Mouse (Mus musculus): ENCODE measurements at regions not wholly inside any gene's neighbourhood (a gene's known extent, or its start where the extent isn't known, plus 50 kb on each side); places are given as distances from the start of the nearest gene placed in this dataset.

DNA sequence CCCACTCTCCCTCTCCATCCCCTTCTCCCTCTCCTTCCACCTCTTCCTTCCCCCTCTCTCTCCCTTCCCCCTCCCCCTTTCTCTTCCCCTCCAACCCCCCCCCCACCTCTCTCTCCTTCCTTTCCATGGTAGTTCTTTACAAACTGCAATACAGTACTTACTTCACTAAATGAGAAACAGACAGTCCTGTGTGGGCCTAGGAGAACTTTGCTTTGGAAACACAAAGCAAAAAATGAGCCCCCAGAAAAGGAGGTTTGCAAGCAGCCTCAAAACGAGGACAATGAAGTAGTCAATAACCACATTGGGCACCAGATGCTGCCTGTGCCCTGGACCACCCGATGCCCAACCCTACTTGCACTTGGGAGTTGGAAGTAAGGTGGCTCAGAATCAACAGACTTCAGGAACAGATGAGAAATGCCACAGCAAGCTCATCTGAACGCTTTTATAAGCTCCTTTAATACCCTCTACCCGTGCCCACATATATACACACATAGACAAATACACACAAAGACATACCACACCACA lies 256.5 kb upstream of the Habp2 start:
- no peaks in the 10 kb centered on the region; the same call in 1 of the 2 replicates for H3K9me3 ChIP-seq (ENCODE audit: control insufficient read depth, low read length)
- H3K4me2 ChIP-seq (replicated peaks; ENCODE audit: low read depth, low read length), result no peak overlapping the region
- H3K36me3 ChIP-seq (ENCODE audit: control insufficient read depth, insufficient read depth, low read length), result no peaks in the 10 kb centered on the region
- H3K4me1 ChIP-seq (ENCODE audit: control insufficient read depth, insufficient read depth, low read length), result peaks cover 13% of the 10 kb centered on the region
- ATAC-seq (ENCODE audit: low FRiP score, low TSS enrichment), result no peak
- H3K4me3 ChIP-seq (ENCODE audit: low read length), result no peak overlapping the region
- H3K27me3 ChIP-seq (ENCODE audit: control insufficient read depth, insufficient read depth, low read length), result no peaks in the 10 kb centered on the region
- H3K27ac ChIP-seq (ENCODE audit: low read depth, low read length), result no peak overlapping the region
- H3K9ac ChIP-seq (ENCODE audit: low read depth, low read length), result no peak overlapping the region
- 71% methylated on average over 4 of the region's 4 CpGs for WGBS

DNA sequence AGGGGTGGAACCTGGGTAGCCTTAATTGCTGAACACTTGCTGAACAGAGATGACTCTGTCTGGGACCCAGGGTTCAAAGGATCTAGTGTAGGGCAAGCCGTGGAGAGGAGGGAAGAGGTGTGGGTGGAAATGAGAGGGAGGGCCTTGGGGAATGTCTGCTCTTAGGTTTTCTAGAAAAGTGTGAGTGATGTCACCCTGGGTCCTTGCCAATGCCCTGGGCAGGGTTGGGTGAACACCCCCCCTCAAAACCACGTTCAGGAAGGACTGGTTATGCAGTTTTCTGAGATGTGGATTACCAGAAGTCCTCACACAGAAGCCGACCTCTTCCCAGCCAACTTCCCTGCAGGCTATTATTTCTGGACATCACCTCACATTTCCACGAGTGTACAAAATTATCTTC lies 252.4 kb upstream of the Habp2 start:
- no peak overlapping the region for H3K9ac ChIP-seq (ENCODE audit: low read depth, low read length)
- no peak overlapping the region for H3K4me3 ChIP-seq (ENCODE audit: low read length)
- no peak overlapping the region for H3K4me2 ChIP-seq (replicated peaks; ENCODE audit: low read depth, low read length)
- 54% methylated on average over 4 of the region's 4 CpGs for WGBS
- no peaks in the 10 kb centered on the region for H3K9me3 ChIP-seq (ENCODE audit: control insufficient read depth, low read length)
- H3K27me3 ChIP-seq (ENCODE audit: control insufficient read depth, insufficient read depth, low read length), result no peaks in the 10 kb centered on the region
- no peaks in the 10 kb centered on the region for H3K36me3 ChIP-seq (ENCODE audit: control insufficient read depth, insufficient read depth, low read length)
- no peak overlapping the region for H3K27ac ChIP-seq (ENCODE audit: low read depth, low read length)
- ATAC-seq (ENCODE audit: low FRiP score, low TSS enrichment), result no peak
- H3K4me1 ChIP-seq (ENCODE audit: control insufficient read depth, insufficient read depth, low read length), result peaks cover 6% of the 10 kb centered on the region

GRCm38 (mm10) chr19:56037584-56037983 lies 249.4 kb upstream of the Habp2 start:
- no peak overlapping the region for H3K9ac ChIP-seq (ENCODE audit: low read depth, low read length)
- no peaks in the 10 kb centered on the region for H3K9me3 ChIP-seq (ENCODE audit: control insufficient read depth, low read length)
- no peaks in the 10 kb centered on the region for H3K27me3 ChIP-seq (ENCODE audit: control insufficient read depth, insufficient read depth, low read length)
- H3K27ac ChIP-seq (ENCODE audit: low read depth, low read length), result no peak overlapping the region
- H3K4me2 ChIP-seq (replicated peaks; ENCODE audit: low read depth, low read length), result no peak overlapping the region
- no peak for ATAC-seq (ENCODE audit: low FRiP score, low TSS enrichment)
- no peak overlapping the region for H3K4me3 ChIP-seq (ENCODE audit: low read length)
- H3K4me1 ChIP-seq (ENCODE audit: control insufficient read depth, insufficient read depth, low read length), result no peaks in the 10 kb centered on the region
- WGBS, result 75% methylated on average over 3 of the region's 3 CpGs
- H3K36me3 ChIP-seq (ENCODE audit: control insufficient read depth, insufficient read depth, low read length), result no peaks in the 10 kb centered on the region

GRCm38 (mm10) chr19:56039091-56040004 lies 247.6 kb upstream of the Habp2 start:
- H3K27me3 ChIP-seq (ENCODE audit: control insufficient read depth, insufficient read depth, low read length), result no peaks in the 10 kb centered on the region
- H3K4me2 ChIP-seq (replicated peaks; ENCODE audit: low read depth, low read length), result no peak overlapping the region
- no peak overlapping the region for H3K27ac ChIP-seq (ENCODE audit: low read depth, low read length)
- H3K36me3 ChIP-seq (ENCODE audit: control insufficient read depth, insufficient read depth, low read length), result no peaks in the 10 kb centered on the region
- H3K4me3 ChIP-seq (ENCODE audit: low read length), result no peak overlapping the region
- WGBS, result 77% methylated on average over 17 of the region's 17 CpGs
- no peak for ATAC-seq (ENCODE audit: low FRiP score, low TSS enrichment)
- no peaks in the 10 kb centered on the region for H3K4me1 ChIP-seq (ENCODE audit: control insufficient read depth, insufficient read depth, low read length)
- H3K9me3 ChIP-seq (ENCODE audit: control insufficient read depth, low read length), result no peaks in the 10 kb centered on the region
- no peak overlapping the region for H3K9ac ChIP-seq (ENCODE audit: low read depth, low read length)

DNA sequence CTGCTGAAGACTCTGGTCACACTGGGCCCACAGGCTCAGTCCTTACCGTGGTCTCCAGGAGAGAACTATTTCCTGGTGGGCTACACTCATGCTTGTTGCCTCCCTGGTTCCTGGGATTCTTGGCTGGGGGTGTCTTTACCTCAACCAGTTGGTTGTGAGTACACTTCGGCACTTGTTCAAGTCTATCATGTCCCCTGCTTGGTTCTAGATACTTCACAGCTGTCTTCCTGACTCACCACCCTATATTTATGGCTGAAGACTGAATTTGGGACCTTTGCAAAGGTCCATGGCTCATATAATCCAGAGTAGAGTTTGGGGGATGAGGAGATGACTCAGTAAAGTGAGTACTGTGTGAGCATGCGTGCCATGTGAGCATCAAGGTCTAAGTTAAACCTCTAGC lies 245.0 kb upstream of the Habp2 start:
- H3K9me3 ChIP-seq (ENCODE audit: control insufficient read depth, low read length), result no peaks in the 10 kb centered on the region
- no peak overlapping the region for H3K4me2 ChIP-seq (replicated peaks; ENCODE audit: low read depth, low read length)
- H3K36me3 ChIP-seq (ENCODE audit: control insufficient read depth, insufficient read depth, low read length), result no peaks in the 10 kb centered on the region
- 93% methylated on average over 3 of the region's 3 CpGs for whole genome bisulfite sequencing
- no peak overlapping the region for H3K4me3 ChIP-seq (ENCODE audit: low read length)
- H3K4me1 ChIP-seq (ENCODE audit: control insufficient read depth, insufficient read depth, low read length), result no peaks in the 10 kb centered on the region
- no peaks in the 10 kb centered on the region for H3K27me3 ChIP-seq (ENCODE audit: control insufficient read depth, insufficient read depth, low read length)
- ATAC-seq (ENCODE audit: low FRiP score, low TSS enrichment), result no peak
- no peak overlapping the region for H3K27ac ChIP-seq (ENCODE audit: low read depth, low read length)
- H3K9ac ChIP-seq (ENCODE audit: low read depth, low read length), result no peak overlapping the region

DNA sequence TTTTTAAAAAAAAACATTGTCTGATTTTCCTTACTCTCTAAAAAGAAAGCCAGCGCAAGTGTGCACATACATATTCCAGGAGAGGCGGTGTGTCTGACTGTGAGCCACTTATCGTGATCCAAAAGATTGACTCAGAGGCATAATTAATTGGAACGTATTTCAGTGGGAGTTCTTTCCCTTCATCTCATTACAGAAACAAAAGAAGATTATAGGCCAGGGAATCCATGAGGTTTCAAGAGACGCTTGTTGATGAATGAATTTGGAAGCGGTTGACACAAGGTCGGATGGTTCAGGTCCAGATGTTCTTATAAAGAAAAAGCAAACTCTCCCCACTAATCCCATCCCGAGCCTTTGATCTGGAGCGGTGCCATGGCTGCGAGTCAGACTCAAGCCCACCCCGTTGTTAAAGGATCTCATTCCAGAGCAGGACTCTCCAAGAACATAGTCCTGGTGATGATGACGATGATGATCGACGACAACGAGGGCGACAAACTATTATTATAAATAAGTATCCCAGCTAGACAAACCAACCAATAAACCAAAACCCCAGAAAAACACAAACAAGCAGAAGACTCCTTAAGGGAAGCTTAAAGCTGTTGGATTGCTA lies 240.1 kb upstream of the Habp2 start:
- no peaks in the 10 kb centered on the region for H3K36me3 ChIP-seq (ENCODE audit: control insufficient read depth, insufficient read depth, low read length)
- no peaks in the 10 kb centered on the region for H3K9me3 ChIP-seq (ENCODE audit: control insufficient read depth, low read length)
- H3K27me3 ChIP-seq (ENCODE audit: control insufficient read depth, insufficient read depth, low read length), result no peaks in the 10 kb centered on the region
- no peak overlapping the region for H3K9ac ChIP-seq (ENCODE audit: low read depth, low read length)
- ATAC-seq (ENCODE audit: low FRiP score, low TSS enrichment), result no peak
- H3K4me2 ChIP-seq (replicated peaks; ENCODE audit: low read depth, low read length), result no peak overlapping the region
- WGBS, result 79% methylated on average over 16 of the region's 16 CpGs
- H3K4me1 ChIP-seq (ENCODE audit: control insufficient read depth, insufficient read depth, low read length), result no peaks in the 10 kb centered on the region
- H3K27ac ChIP-seq (ENCODE audit: low read depth, low read length), result no peak overlapping the region
- no peak overlapping the region for H3K4me3 ChIP-seq (ENCODE audit: low read length)

- Histone ChIP-seq H3K27ac (ENCODE audit: low read depth, low read length) (no peak overlapping the region), H3K9ac (ENCODE audit: low read depth, low read length) (no peak overlapping the region), H3K4me3 (ENCODE audit: low read length) (no peak overlapping the region), H3K36me3 (ENCODE audit: control insufficient read depth, insufficient read depth, low read length) (no peaks in the 10 kb centered on the region), H3K9me3 (ENCODE audit: control insufficient read depth, low read length) (no peaks in the 10 kb centered on the region), H3K4me1 (ENCODE audit: control insufficient read depth, insufficient read depth, low read length) (no peaks in the 10 kb centered on the region), H3K4me2 (replicated peaks; ENCODE audit: low read depth, low read length) (no peak overlapping the region), H3K27me3 (ENCODE audit: control insufficient read depth, insufficient read depth, low read length) (no peaks in the 10 kb centered on the region)
- no peak for ATAC-seq (ENCODE audit: low FRiP score, low TSS enrichment)
- 85% methylated on average over 8 of the region's 8 CpGs for WGBS
Measured at GRCm38 (mm10) chr19:56054186-56054585, 232.8 kb upstream of the Habp2 start.

DNA sequence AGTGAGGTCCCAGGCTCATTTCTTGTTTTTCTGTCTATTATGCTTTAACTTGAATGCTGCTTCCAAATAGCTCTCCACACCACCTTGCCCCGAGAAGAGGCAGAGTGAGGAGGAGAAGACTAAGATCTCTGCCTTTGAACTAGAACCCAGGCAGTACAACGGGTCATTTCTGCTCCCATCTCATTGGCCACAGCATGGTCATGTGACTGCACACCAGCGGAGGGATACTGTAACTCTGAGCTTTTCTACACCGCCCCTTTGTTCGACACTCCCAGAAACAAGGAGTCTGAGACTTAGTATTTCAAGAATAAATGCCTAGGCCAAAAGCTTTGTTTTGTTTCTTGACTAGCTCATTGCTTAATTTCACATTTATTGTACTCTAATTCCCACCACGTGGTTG lies 230.5 kb upstream of the Habp2 start:
- Histone ChIP-seq H3K4me1 (ENCODE audit: control insufficient read depth, insufficient read depth, low read length) (no peaks in the 10 kb centered on the region), H3K36me3 (ENCODE audit: control insufficient read depth, insufficient read depth, low read length) (no peaks in the 10 kb centered on the region), H3K27me3 (ENCODE audit: control insufficient read depth, insufficient read depth, low read length) (no peaks in the 10 kb centered on the region), H3K27ac (ENCODE audit: low read depth, low read length) (no peak overlapping the region), H3K4me3 (ENCODE audit: low read length) (no peak overlapping the region), H3K4me2 (replicated peaks; ENCODE audit: low read depth, low read length) (no peak overlapping the region), H3K9ac (ENCODE audit: low read depth, low read length) (no peak overlapping the region), H3K9me3 (ENCODE audit: control insufficient read depth, low read length) (no peaks in the 10 kb centered on the region)
- WGBS, result 76% methylated on average over 6 of the region's 6 CpGs
- no peak for ATAC-seq (ENCODE audit: low FRiP score, low TSS enrichment)

- 61% methylated on average over 10 of the region's 10 CpGs for WGBS
Measured at GRCm38 (mm10) chr19:56061882-56062540, 224.9 kb upstream of the Habp2 start.

More at GRCm38 (mm10) chr19:56061882-56062540, 224.9 kb upstream of the Habp2 start:
- Histone ChIP-seq H3K4me3 (ENCODE audit: low read length) (no peak overlapping the region), H3K27ac (ENCODE audit: low read depth, low read length) (no peak overlapping the region), H3K27me3 (ENCODE audit: control insufficient read depth, insufficient read depth, low read length) (no peaks in the 10 kb centered on the region), H3K4me2 (replicated peaks; ENCODE audit: low read depth, low read length) (no peak overlapping the region), H3K9me3 (ENCODE audit: control insufficient read depth, low read length) (no peaks in the 10 kb centered on the region), H3K36me3 (ENCODE audit: control insufficient read depth, insufficient read depth, low read length) (no peaks in the 10 kb centered on the region), H3K4me1 (ENCODE audit: control insufficient read depth, insufficient read depth, low read length) (peaks cover 10% of the 10 kb centered on the region; the same call in 1 of the 2 replicates), H3K9ac (ENCODE audit: low read depth, low read length) (no peak overlapping the region)
- ATAC-seq (ENCODE audit: low FRiP score, low TSS enrichment), result no peak

Measured in kidney, embryonic 14.5 days (tissue).